Mouse (Mus musculus): ENCODE measurements at regions not wholly inside any gene's neighbourhood (a gene's known extent, or its start where the extent isn't known, plus 50 kb on each side); places are given as distances from the start of the nearest gene placed in this dataset.

- TF ChIP-seq POLR2A (IDR thresholded peaks at IDR 0.05; ENCODE audit: control insufficient read depth in 1 of 2, insufficient read depth in 1 of 2, low read depth in 1 of 2, low read length in 2 of 2, poor library complexity in 1 of 2) (no peak), EP300 (IDR thresholded peaks at IDR 0.05; ENCODE audit: low read depth in 1 of 2, low read length in 2 of 2) (no peak), JUND (IDR thresholded peaks at IDR 0.05; ENCODE audit: low read depth, low read length) (no peak), CTCF (IDR thresholded peaks at IDR 0.05 in 2 of 3, conservative IDR thresholded peaks at IDR 0.05 in 1 of 3; ENCODE audit: control insufficient read depth in 1 of 3, insufficient read depth in 1 of 3, low read depth in 2 of 3, low read length in 3 of 3, poor library complexity in 1 of 3, severe bottlenecking in 1 of 3) (no peak), ZMIZ1 (IDR thresholded peaks at IDR 0.05; ENCODE audit: low read depth, low read length) (no peak)
Measured at GRCm38 (mm10) chr8:18246299-18246698, 731.8 kb downstream of the Defb40 start.
